Mouse (Mus musculus) hindbrain, embryonic 16.5 days (tissue): ENCODE results near the gene Fam185a. TPM values are rescaled to one million over a fixed set of nuclear protein-coding genes. Genes with fewer than 3 reads are reported as not detected.

ENCODE experiments used
- ATAC-seq: fragments of 200-750 bp; cut with Nextera tagmentation; 2 replicates; pipeline ENCODE4 v1.8.0; 2017; ENCODE audit warnings: moderate TSS enrichment, moderate library complexity
- H3K27ac ChIP-seq: fragments of 300-500 bp; sonication (generic); 2 replicates; pipeline ENCODE4 v1.5.1; 2014; ENCODE audit warnings: low read depth, mild to moderate bottlenecking, control low read depth, low read length, moderate library complexity
- H3K27me3 ChIP-seq: fragments of 300-500 bp; sonication (generic); replicated peaks from 2 replicates; pipeline ENCODE4 v1.6.1; 2014; ENCODE audit warnings: low read length; ENCODE audit not compliant: control insufficient read depth, insufficient read depth
- H3K36me3 ChIP-seq: fragments of 300-500 bp; sonication (generic); 2 replicates; pipeline ENCODE4 v1.6.1; 2014; ENCODE audit warnings: mild to moderate bottlenecking, low read length, moderate library complexity, mixed read lengths; ENCODE audit not compliant: control insufficient read depth, insufficient read depth
- H3K4me1 ChIP-seq: fragments of 300-500 bp; sonication (generic); 2 replicates; pipeline ENCODE4 v1.6.1; 2014; ENCODE audit warnings: low read depth, low read length; ENCODE audit not compliant: control insufficient read depth, insufficient read depth
- H3K4me2 ChIP-seq: fragments of 300-500 bp; sonication (generic); 2 replicates; pipeline ENCODE4 v1.6.1; 2014; ENCODE audit warnings: mild to moderate bottlenecking, low read length, control low read depth, moderate library complexity
- H3K4me3 ChIP-seq: fragments of 300-500 bp; sonication (generic); 2 replicates; pipeline ENCODE4 v1.5.1; 2014; ENCODE audit warnings: mild to moderate bottlenecking, low read length, control low read depth, moderate library complexity
- H3K9ac ChIP-seq: fragments of 300-500 bp; sonication (generic); 2 replicates; pipeline ENCODE4 v1.6.1; 2014; ENCODE audit warnings: low read depth, mild to moderate bottlenecking, control low read depth, low read length, moderate library complexity
- H3K9me3 ChIP-seq: fragments of 300-500 bp; sonication (generic); 2 replicates; pipeline ENCODE4 v1.6.1; 2014; ENCODE audit warnings: mild to moderate bottlenecking, low read length, moderate library complexity; ENCODE audit not compliant: control insufficient read depth
- WGBS: fragments of 180-500 bp; shearing (Covaris S2); extraction: QIAGEN DNeasy Blood & Tissue Kit; methylation state at CpG from one replicate; pipeline ENCODE4 v1.1.7; 2014; 5-methylcytosine and 5-hydroxymethylcytosine counted together
- polyA plus RNA-seq: library from polyadenylated mRNA; unstranded; fragments of >200 nt; fragmentation: Nextera tagmentation; extraction: Ambion mirVana; gene quantifications from 2 replicates; pipeline ENCODE4 v1.2.1, GENCODE M21; 2015

Gene Fam185a
- polyA plus RNA-seq, 1 experiment from 2014 or later: 10.3 TPM

DNA sequence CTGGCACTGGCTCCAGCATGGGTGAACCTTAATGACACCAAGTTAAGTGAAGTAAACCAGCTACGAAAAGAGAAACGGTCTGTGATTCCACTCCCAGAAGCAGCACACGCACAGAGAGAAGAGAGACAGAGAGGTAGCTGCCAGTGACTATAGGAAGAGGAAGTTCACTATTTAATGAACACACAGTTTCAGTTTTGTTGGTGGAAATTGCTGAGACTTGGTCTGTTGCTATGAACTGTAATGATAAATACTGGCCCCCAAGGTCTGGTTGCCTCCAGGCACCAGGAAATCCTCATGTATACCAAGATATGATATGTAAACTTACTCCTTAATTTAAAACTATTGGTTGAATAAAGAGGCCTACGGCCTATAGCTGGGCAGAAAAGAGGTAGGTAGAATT, 38.3 kb upstream of the Fam185a start:
- H3K27ac ChIP-seq: no peak overlapping the region
- 85% methylated on average over 4 of the region's 4 CpGs for WGBS
- no peak overlapping the region for H3K4me3 ChIP-seq
- H3K4me1 ChIP-seq: no peaks in the 10 kb centered on the region
- H3K36me3 ChIP-seq: no peaks in the 10 kb centered on the region
- H3K9ac ChIP-seq: no peak overlapping the region
- H3K4me2 ChIP-seq: no peak overlapping the region
- ATAC-seq: no peak
- H3K9me3 ChIP-seq: no peaks in the 10 kb centered on the region
- no peaks in the 10 kb centered on the region for H3K27me3 ChIP-seq

DNA sequence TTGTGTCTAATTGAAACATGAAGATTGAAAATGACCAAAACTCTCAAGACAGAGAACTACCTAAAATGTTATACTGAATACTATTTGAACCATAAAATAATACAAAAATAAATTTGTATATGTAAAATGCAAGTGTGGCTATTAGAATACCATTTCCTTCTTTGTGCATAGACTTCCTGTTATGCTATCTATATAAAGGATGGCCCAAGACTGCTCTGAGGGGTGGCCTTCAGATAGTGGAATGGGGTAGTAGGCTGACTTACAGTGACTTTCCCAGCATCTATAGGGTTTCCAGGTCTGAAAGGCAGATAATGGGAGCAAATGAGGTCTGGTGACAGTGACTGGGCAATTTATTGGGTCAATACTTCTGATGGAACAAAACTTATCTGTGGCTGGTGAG, 37.4 kb upstream of the Fam185a start:
- H3K27ac ChIP-seq: no peak overlapping the region
- H3K9ac ChIP-seq: no peak overlapping the region
- no peaks in the 10 kb centered on the region for H3K9me3 ChIP-seq
- H3K36me3 ChIP-seq: no peaks in the 10 kb centered on the region
- H3K4me1 ChIP-seq: no peaks in the 10 kb centered on the region; the same call in 1 of the 2 replicates
- H3K4me3 ChIP-seq: no peak overlapping the region
- no peak overlapping the region for H3K4me2 ChIP-seq
- no peaks in the 10 kb centered on the region for H3K27me3 ChIP-seq
- no peak for ATAC-seq

DNA sequence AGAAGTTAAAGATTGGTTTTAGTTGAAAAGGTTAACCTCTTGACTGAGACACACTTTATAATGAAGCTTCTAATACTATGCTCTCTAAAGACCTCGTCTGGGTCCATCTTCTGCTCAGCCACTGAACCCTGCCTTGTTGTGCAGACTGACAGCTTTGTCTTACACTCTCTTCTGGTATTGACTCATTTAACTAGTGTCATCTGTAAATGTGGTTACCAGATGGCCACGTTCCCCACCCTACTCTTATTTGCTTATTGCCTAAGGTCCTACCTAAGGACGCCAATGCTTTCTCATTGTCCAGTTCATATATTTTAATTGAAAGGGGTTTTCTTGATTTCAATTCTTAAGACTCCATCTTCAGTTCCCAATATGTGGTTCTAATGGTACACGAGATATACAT, 35.9 kb upstream of the Fam185a start:
- no peaks in the 10 kb centered on the region for H3K36me3 ChIP-seq
- no peaks in the 10 kb centered on the region; the same call in 1 of the 2 replicates for H3K4me1 ChIP-seq
- no peaks in the 10 kb centered on the region for H3K9me3 ChIP-seq
- H3K27ac ChIP-seq: no peak overlapping the region
- H3K27me3 ChIP-seq: no peaks in the 10 kb centered on the region
- ATAC-seq: no peak
- 84% methylated on average over 4 of the region's 4 CpGs for WGBS
- no peak overlapping the region for H3K9ac ChIP-seq
- no peak overlapping the region for H3K4me3 ChIP-seq
- no peak overlapping the region for H3K4me2 ChIP-seq

DNA sequence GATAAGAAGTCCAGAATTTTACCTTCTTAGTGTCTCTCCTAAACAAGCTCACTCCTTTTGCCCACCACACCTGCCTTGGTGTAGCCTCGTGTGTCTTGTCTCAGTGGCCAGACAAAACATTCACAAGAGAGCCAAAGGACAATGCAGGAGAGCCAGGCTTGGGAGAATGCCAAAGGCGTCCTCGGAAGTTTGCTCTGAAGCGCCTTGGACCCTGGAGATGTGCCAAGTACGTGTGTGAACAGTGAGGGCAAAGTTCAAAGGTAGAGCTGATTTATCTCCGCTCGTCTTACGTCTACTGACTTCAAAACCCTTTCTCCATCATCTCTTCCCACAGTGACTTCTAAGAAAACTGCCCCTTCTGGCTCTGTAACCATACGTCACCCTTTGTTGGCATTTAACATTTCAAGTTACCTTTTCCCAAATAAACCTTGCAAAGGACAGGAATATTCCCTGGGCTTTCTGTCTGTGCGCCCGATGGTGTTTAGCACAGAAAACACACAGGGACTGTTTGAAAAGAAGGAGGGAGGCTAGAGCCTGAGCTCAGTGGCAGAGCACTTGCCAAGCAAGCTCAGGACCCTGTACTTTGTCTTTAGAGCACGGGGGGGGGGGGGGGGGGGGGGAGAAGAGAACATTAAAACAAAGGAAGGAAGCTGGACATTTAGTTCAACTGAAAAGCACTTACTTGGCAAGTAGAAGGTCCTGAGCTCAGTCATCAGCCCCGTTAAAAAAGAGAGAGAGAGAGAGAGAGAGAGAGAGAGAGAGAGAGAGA, 33.0 kb upstream of the Fam185a start:
- 43% methylated on average over 12 of the region's 13 CpGs for WGBS

DNA sequence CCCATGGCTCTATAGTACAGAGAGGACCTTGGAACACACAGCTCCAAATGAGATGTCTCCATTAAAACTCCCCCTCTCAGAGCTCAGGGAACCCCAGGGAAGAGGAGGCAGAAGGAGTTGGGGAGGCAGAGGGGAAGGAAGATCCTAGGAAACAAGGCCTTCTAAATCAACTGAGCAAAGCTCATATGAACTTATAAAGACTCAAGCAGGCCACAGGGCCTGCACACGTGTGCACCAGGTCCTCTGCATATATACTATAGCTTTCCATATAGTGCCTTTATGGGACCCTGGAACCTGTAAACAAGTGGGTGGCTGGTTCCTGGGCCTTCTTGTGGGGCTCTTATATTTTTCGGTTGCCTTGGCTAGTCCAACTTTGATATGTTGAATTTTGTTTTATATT, 30.2 kb upstream of the Fam185a start:
- H3K4me3 ChIP-seq: no peak overlapping the region
- H3K27me3 ChIP-seq: no peaks in the 10 kb centered on the region
- no peak for ATAC-seq
- H3K9ac ChIP-seq: no peak overlapping the region
- H3K9me3 ChIP-seq: no peaks in the 10 kb centered on the region
- H3K36me3 ChIP-seq: no peaks in the 10 kb centered on the region
- no peak overlapping the region for H3K27ac ChIP-seq
- WGBS: 84% methylated on average over 2 of the region's 2 CpGs
- H3K4me1 ChIP-seq: no peaks in the 10 kb centered on the region; the same call in 1 of the 2 replicates
- H3K4me2 ChIP-seq: no peak overlapping the region

More for the DNA sequence above, 33.0 kb upstream of the Fam185a start:
- Histone ChIP-seq H3K36me3 (no peaks in the 10 kb centered on the region), H3K9ac (no peak overlapping the region), H3K4me1 (no peaks in the 10 kb centered on the region; the same call in 1 of the 2 replicates), H3K4me2 (no peak overlapping the region), H3K27me3 (no peaks in the 10 kb centered on the region), H3K4me3 (no peak overlapping the region), H3K9me3 (no peaks in the 10 kb centered on the region), H3K27ac (no peak overlapping the region)
- no peak for ATAC-seq

DNA sequence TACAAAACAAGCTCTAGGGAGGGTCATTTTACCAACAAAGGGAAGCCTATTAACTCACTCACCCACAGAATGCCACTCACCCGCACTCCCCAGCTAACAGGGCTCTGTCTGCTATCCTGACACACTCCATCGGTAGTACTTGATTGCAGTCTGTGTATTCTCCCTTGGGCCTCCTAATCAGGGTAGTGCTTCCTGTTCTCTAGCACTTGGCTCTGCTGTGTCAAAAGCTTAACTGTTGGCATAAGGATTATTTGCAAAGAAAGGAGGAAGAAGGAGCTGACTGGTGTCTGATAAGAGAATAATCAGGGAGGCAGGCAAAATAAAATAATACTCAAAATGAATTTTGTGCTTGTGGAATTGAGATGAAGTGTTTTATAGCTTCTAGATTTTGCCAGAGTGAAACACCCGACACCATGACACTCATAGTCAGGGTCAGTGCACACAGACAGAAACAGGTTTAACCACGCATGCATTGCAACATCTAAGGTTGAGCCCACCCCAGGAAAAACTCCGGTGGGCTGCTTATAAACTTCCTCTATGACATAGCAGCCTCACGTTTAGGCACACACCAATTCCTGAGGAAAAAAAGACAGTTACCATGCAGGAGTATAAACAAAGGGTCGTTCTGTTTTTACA, 29.4 kb upstream of the Fam185a start:
- Histone ChIP-seq H3K27me3 (no peaks in the 10 kb centered on the region), H3K9me3 (no peaks in the 10 kb centered on the region), H3K36me3 (no peaks in the 10 kb centered on the region), H3K4me1 (no peaks in the 10 kb centered on the region; the same call in 1 of the 2 replicates), H3K9ac (no peak overlapping the region), H3K4me2 (no peak overlapping the region), H3K4me3 (no peak overlapping the region), H3K27ac (no peak overlapping the region)
- no peak for ATAC-seq
- 53% methylated on average over 7 of the region's 7 CpGs for WGBS

DNA sequence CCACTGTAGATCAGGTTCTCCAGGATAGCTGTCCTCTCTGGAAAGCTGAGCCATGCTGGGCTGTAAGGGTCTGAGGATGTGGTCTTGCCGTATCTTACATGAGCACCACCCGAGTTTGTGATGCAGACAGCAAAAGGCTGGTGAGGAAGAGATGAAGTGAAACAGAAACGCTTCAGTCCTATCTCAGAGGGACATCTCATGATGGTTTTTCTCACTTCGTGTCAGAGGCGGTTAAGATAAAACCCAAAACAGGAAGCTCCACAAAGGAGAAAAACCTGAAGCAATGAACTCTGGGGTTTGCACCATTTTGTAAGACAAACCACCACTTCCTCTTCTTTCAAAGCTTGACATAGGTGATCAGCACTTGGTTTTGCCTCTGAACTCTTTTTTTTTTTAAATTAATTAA, 13.5 kb upstream of the Fam185a start:
- 93% methylated on average over 5 of the region's 5 CpGs for WGBS
- no peaks in the 10 kb centered on the region for H3K4me1 ChIP-seq
- ATAC-seq: no peak
- no peaks in the 10 kb centered on the region for H3K27me3 ChIP-seq
- no peaks in the 10 kb centered on the region for H3K36me3 ChIP-seq
- H3K27ac ChIP-seq: no peak overlapping the region
- no peak overlapping the region for H3K4me3 ChIP-seq
- no peaks in the 10 kb centered on the region for H3K9me3 ChIP-seq
- no peak overlapping the region for H3K9ac ChIP-seq
- no peak overlapping the region for H3K4me2 ChIP-seq

DNA sequence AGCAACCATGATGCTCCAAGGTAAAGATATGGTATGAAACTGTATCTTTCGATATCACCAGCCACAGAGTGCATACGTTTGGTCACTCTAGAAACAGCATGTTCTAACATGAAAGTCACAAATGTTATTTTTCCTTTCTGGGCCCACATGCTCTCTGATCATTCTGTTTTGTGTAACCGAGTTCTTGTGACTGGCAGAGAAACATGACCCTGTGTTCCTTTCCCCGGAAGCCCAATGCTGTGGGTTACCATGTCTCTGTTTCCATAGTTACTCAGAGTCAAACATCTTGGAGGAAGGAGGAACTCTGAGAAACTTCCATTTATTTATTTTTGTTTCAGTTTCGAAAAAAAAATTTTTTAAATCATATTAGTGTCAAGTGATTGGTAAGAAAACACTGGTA, 12.7 kb upstream of the Fam185a start:
- 77% methylated on average over 5 of the region's 5 CpGs for whole genome bisulfite sequencing
- ATAC-seq: no peak

DNA sequence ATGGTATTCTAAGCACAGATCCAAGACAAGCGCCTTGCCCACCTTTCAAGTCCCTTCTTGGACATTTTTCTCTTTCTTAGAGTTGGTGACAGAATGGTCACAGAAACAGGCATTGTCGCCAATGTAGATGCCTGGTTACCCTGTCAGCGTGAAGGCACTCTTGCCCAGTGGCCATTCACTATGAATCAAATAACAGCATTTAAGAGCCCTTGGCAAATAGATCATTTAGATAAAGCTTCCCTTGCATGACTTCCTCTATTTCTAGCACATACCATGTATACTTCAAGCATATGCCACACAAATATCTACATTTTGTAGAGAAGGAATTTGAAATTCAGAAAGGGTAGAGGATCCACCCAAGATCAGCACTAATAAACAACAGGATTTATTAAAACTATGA, 11.4 kb upstream of the Fam185a start:
- no peak overlapping the region for H3K4me3 ChIP-seq
- no peak overlapping the region for H3K27ac ChIP-seq
- no peak overlapping the region for H3K9ac ChIP-seq
- H3K4me1 ChIP-seq: no peaks in the 10 kb centered on the region
- H3K36me3 ChIP-seq: no peaks in the 10 kb centered on the region
- no peak for ATAC-seq
- 93% methylated on average over 3 of the region's 3 CpGs for WGBS
- H3K4me2 ChIP-seq: no peak overlapping the region
- H3K27me3 ChIP-seq: no peaks in the 10 kb centered on the region
- H3K9me3 ChIP-seq: no peaks in the 10 kb centered on the region

More for the DNA sequence above, 12.7 kb upstream of the Fam185a start:
- no peak overlapping the region for H3K4me2 ChIP-seq
- no peaks in the 10 kb centered on the region for H3K36me3 ChIP-seq
- no peaks in the 10 kb centered on the region for H3K4me1 ChIP-seq
- no peak overlapping the region for H3K27ac ChIP-seq
- H3K9ac ChIP-seq: no peak overlapping the region
- H3K4me3 ChIP-seq: no peak overlapping the region
- no peaks in the 10 kb centered on the region for H3K9me3 ChIP-seq
- no peaks in the 10 kb centered on the region for H3K27me3 ChIP-seq
